Mouse (Mus musculus): ENCODE data around the gene Olfr1385.

GRCm38 (mm10) chr11:49532761-49533160 is 43.9 kb downstream of the Olfr1385 start:
- no peak for TF ChIP-seq CTCF (IDR thresholded peaks at IDR 0.05; ENCODE audit: low read depth)
- no peak for TF ChIP-seq EP300 (IDR thresholded peaks at IDR 0.05; ENCODE audit: low read depth)
